Mouse (Mus musculus) G1E (cell line): Measurements from ENCODE around the gene Fkbp1b. TPM values are rescaled to one million over a fixed set of nuclear protein-coding genes. Genes with fewer than 3 reads are reported as not detected.

Experiments used
- ATAC-seq: 2 replicates; pipeline ENCODE4 v1.8.0; 2016; ENCODE audit warnings: mild to moderate bottlenecking; ENCODE audit not compliant: insufficient number of reproducible peaks, poor library complexity, low FRiP score, severe bottlenecking; ENCODE audit errors: extremely low read depth
- DNase-seq: peaks from one replicate; pipeline ENCODE4 v3.0.0; 2012; ENCODE audit warnings: low spot score
- H3K27me3 ChIP-seq: 2 replicates; pipeline ENCODE4 v1.6.1; 2012; ENCODE audit warnings: mild to moderate bottlenecking, low read length, inconsistent platforms; ENCODE audit not compliant: insufficient read depth
- H3K36me3 ChIP-seq: replicated peaks from 2 replicates; pipeline ENCODE3; 2012; ENCODE audit warnings: mild to moderate bottlenecking, inconsistent platforms
- H3K4me1 ChIP-seq: 2 replicates; pipeline ENCODE4 v1.6.1; 2012; ENCODE audit warnings: low read depth, low read length, inconsistent platforms, mixed read lengths; ENCODE audit not compliant: insufficient read depth
- H3K4me3 ChIP-seq: 2 replicates; pipeline ENCODE4 v1.5.1; 2012; ENCODE audit warnings: low read depth, mild to moderate bottlenecking, inconsistent platforms, low read length, moderate library complexity, mixed read lengths
- H3K9me3 ChIP-seq: replicated peaks from 2 replicates; pipeline ENCODE4 v1.6.1; 2012; ENCODE audit warnings: inconsistent platforms
- CTCF ChIP-seq: IDR thresholded peaks from 2 replicates; pipeline ENCODE4 v1.5.1; 2012; ENCODE audit warnings: low read depth, low read length, inconsistent platforms, mixed read lengths
- GATA1 ChIP-seq: IDR thresholded peaks from 2 replicates; pipeline ENCODE4 v1.6.1; 2012; ENCODE audit warnings: borderline replicate concordance, low read length, inconsistent platforms, mixed read lengths
- GATA2 ChIP-seq: IDR thresholded peaks from 2 replicates; pipeline ENCODE4 v1.6.1; 2012; ENCODE audit warnings: low read depth, low read length, inconsistent platforms, borderline replicate concordance
- POLR2AphosphoS5 ChIP-seq: IDR thresholded peaks from 2 replicates; pipeline ENCODE4 v1.6.1; 2012; ENCODE audit warnings: low read depth, low read length, inconsistent platforms; ENCODE audit not compliant: insufficient replicate concordance
- TAL1 ChIP-seq: conservative IDR thresholded peaks from 2 replicates; pipeline ENCODE4 v1.6.1; 2012; ENCODE audit warnings: low read depth, low read length, inconsistent platforms, mixed read lengths
- polyA plus RNA-seq: library from polyadenylated mRNA; stranded (reverse); fragments of >175 nt; gene quantifications from 2 replicates; pipeline ENCODE4 v1.2.3, GENCODE M21; 2012
- total RNA-seq, 2 experiments: library from RNA; stranded (forward) in 1 of 2; stranded (reverse) in 1 of 2; fragments of 200-1000 nt in 1 of 2; fragments of >200 nt in 1 of 2; fragmentation: Nextera tagmentation in 1 of 2; gene quantifications; 2 replicates each; pipeline ENCODE4 v1.2.3; 2014 to 2017

Gene Fkbp1b
- total and polyA plus RNA-seq, 3 experiments = 7.8 to 14.0 (median 8.0) TPM

- Histone ChIP-seq H3K4me1 (no peaks in the 10 kb centered on the region), H3K4me3 (no peak overlapping the region), H3K9me3 (no peaks in the 10 kb centered on the region), H3K27me3 (peaks cover 8% of the 10 kb centered on the region; the same call in 1 of the 2 replicates), H3K36me3 (no peaks in the 10 kb centered on the region)
- DNase-seq (no peak), ATAC-seq (no peak)
- TF ChIP-seq GATA2 (no peak), TAL1 (no peak), POLR2AphosphoS5 (no peak), CTCF (no peak), GATA1 (no peak)
Measured at GRCm38 (mm10) chr12:4783598-4783997, 57.8 kb downstream of the Fkbp1b start.

Other genes starting within 250 kb of the Fkbp1b start
- gene Itsn2, start 249.0 kb downstream of the Fkbp1b start, total RNA-seq (2014; fragmentation: Nextera tagmentation) = 117 and 137 TPM in 2 replicates
- gene Itsn2, start 249.0 kb downstream of the Fkbp1b start, total RNA-seq (2017) = 149 and 168 TPM in 2 replicates
- 10.2 and 17.6 TPM in 2 replicates for gene Itsn2, start 249.0 kb downstream of the Fkbp1b start, polyA plus RNA-seq
- gene Gm3625, start 248.7 kb downstream of the Fkbp1b start, total RNA-seq (2014; fragmentation: Nextera tagmentation) = 89.8 TPM in 1 of 2 replicates, not detected in the other
- gene Gm3625, start 248.7 kb downstream of the Fkbp1b start, total RNA-seq (2017) = not detected in 2 replicates
- not detected in 2 replicates for gene Gm3625, start 248.7 kb downstream of the Fkbp1b start, polyA plus RNA-seq
- not detected in 2 replicates for gene Fam228a, start 103.2 kb downstream of the Fkbp1b start, total RNA-seq (2014; fragmentation: Nextera tagmentation)
- 0.06 and 0.33 TPM in 2 replicates for gene Fam228a, start 103.2 kb downstream of the Fkbp1b start, total RNA-seq (2017)
- gene Fam228a, start 103.2 kb downstream of the Fkbp1b start, polyA plus RNA-seq = not detected in 2 replicates
- gene Pfn4, start 72.6 kb downstream of the Fkbp1b start, total RNA-seq (2014; fragmentation: Nextera tagmentation) = not detected in 2 replicates
- 0.05 and 0.23 TPM in 2 replicates for gene Pfn4, start 72.6 kb downstream of the Fkbp1b start, total RNA-seq (2017)
- gene Pfn4, start 72.6 kb downstream of the Fkbp1b start, polyA plus RNA-seq = not detected in 2 replicates
- gene Fam228b, start 72.3 kb downstream of the Fkbp1b start, total RNA-seq (2014; fragmentation: Nextera tagmentation) = not detected in 2 replicates
- 0.17 and 0.76 TPM in 2 replicates for gene Fam228b, start 72.3 kb downstream of the Fkbp1b start, total RNA-seq (2017)
- not detected in 2 replicates for gene Fam228b, start 72.3 kb downstream of the Fkbp1b start, polyA plus RNA-seq
- 44.4 and 65.1 TPM in 2 replicates for gene Sf3b6, start 24.0 kb downstream of the Fkbp1b start, total RNA-seq (2014; fragmentation: Nextera tagmentation)
- gene Sf3b6, start 24.0 kb downstream of the Fkbp1b start, total RNA-seq (2017) = 185 and 193 TPM in 2 replicates
- 6.1 and 8.2 TPM in 2 replicates for gene Sf3b6, start 24.0 kb downstream of the Fkbp1b start, polyA plus RNA-seq
- 12.2 and 12.6 TPM in 2 replicates for gene Wdcp, start 1.7 kb upstream of the Fkbp1b start, total RNA-seq (2014; fragmentation: Nextera tagmentation)
- gene Wdcp, start 1.7 kb upstream of the Fkbp1b start, total RNA-seq (2017) = 12.3 and 14.3 TPM in 2 replicates
- 1.6 and 2.1 TPM in 2 replicates for gene Wdcp, start 1.7 kb upstream of the Fkbp1b start, polyA plus RNA-seq
- gene Mfsd2b, start 32.8 kb upstream of the Fkbp1b start, total RNA-seq (2014; fragmentation: Nextera tagmentation) = 174 and 182 TPM in 2 replicates
- 72.0 and 77.5 TPM in 2 replicates for gene Mfsd2b, start 32.8 kb upstream of the Fkbp1b start, total RNA-seq (2017)
- 120 and 159 TPM in 2 replicates for gene Mfsd2b, start 32.8 kb upstream of the Fkbp1b start, polyA plus RNA-seq
- 58.3 and 65.4 TPM in 2 replicates for gene Ubxn2a, start 66.1 kb upstream of the Fkbp1b start, total RNA-seq (2014; fragmentation: Nextera tagmentation)
- 73.9 and 75.5 TPM in 2 replicates for gene Ubxn2a, start 66.1 kb upstream of the Fkbp1b start, total RNA-seq (2017)
- 14.3 and 22.6 TPM in 2 replicates for gene Ubxn2a, start 66.1 kb upstream of the Fkbp1b start, polyA plus RNA-seq
- gene Atad2b, start 75.8 kb upstream of the Fkbp1b start, total RNA-seq (2014; fragmentation: Nextera tagmentation) = 113 and 123 TPM in 2 replicates
- 44.4 and 54.5 TPM in 2 replicates for gene Atad2b, start 75.8 kb upstream of the Fkbp1b start, total RNA-seq (2017)
- gene Atad2b, start 75.8 kb upstream of the Fkbp1b start, polyA plus RNA-seq = 28.5 and 39.1 TPM in 2 replicates